Mouse (Mus musculus) embryonic fibroblast, embryonic 13.5 days (primary cell): ENCODE data around the gene Cftr.

ENCODE experiments used
- CTCF ChIP-seq: IDR thresholded peaks from 2 replicates; pipeline ENCODE4 v1.5.1; 2011; ENCODE audit warnings: mild to moderate bottlenecking, control low read depth, low read length, moderate library complexity, borderline replicate concordance; ENCODE audit not compliant: insufficient read depth
- POLR2A ChIP-seq: IDR thresholded peaks from 2 replicates; pipeline ENCODE4 v1.6.1; 2011; ENCODE audit warnings: low read depth, mild to moderate bottlenecking, control low read depth, low read length, moderate library complexity

- TF ChIP-seq CTCF: no peak
- TF ChIP-seq POLR2A: no peak
Observed at GRCm38 (mm10) chr6:18302105-18302504, 131.6 kb downstream of the Cftr start.
